Mouse (Mus musculus): ENCODE data around the gene 1700001L19Rik.
"Not testable (repeated sequence)": the region's sequence is repeated elsewhere in the genome, so short reads cannot be mapped to it uniquely, and the experiment has no call there.

Gene 1700001L19Rik

GRCm38 (mm10) chr13:68597199-68597598 lies at the start of gene 1700001L19Rik:
Gene 1700001L19Rik (plus strand): TSS chr13:68597421.
- peak; percentile 65 to 70 for DNase-seq (ENCODE audit: low spot score in 2 of 2)

DNA sequence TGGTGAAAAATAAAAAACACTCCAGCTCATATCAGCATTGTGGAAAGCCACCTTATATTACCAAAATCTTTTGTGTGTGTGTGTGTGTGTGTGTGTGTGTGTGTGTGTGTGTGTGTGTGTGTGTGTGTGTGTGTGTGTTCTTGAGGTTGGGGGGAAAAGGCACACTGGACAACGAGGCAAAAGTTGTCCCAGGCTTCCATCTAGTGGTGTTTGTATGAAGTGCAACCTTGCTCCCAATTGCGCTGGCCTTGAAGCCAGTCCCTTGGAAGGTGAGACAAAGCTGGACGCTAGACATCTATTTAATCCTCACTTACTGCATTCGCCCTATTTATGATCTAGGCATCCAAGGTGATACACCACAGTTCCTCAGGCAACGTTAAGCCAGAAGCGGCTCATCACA lies 43.8 kb upstream of the 1700001L19Rik start:
- DNase-seq (ENCODE audit: low spot score in 2 of 2) = not testable (repeated sequence)

DNA sequence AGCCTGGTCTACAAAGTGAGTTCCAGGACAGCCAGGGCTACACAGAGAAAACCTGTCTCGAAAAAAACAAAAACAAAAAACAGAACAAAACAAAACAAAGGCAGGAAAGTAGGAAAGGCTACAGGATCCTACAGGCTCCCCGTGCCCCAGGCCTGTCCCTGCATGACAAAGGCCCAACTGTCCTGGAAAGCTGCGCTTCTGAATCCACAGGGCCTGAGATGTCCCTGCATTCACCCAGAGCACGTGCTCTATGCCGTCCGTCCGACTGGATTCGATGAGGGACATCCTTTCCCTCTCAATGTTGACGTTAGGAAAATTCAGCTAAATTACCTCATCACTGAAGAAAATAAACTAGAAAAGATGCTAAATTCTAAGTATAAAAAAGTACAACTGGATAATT lies 29.1 kb upstream of the 1700001L19Rik start:
- peak in 1 of 2 experiments; percentile 16 for DNase-seq (ENCODE audit: low spot score in 2 of 2)

GRCm38 (mm10) chr13:68568548-68568947 lies 28.7 kb upstream of the 1700001L19Rik start:
- peak in 1 of 2 experiments; percentile 25 for DNase-seq (ENCODE audit: low spot score in 2 of 2)

GRCm38 (mm10) chr13:68569589-68570336 lies 27.5 kb upstream of the 1700001L19Rik start:
- peak; percentile 79 to 81 for DNase-seq (ENCODE audit: low spot score in 2 of 2)

DNA sequence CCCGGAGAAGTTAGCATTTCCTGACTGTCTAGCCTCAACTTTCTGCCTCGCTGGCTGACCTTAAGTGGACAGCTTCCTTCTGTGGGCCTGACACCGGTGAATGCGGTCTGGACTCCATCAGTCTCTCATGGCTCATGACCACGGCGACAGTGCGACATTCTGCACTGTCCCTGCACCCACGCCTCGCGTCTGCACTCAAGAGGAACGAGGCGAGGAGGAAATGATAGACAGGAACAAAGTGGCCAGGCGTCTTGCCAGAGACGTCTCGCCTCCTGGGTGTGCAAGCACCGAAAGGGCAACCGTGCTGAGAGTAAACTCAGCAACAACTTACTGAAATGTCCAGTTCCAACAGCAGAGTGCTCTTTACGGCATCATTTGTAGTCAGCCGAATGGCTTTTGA lies 25.0 kb upstream of the 1700001L19Rik start:
- peak; percentile 21 to 32 for DNase-seq (ENCODE audit: low spot score in 2 of 2)

- DNase-seq (ENCODE audit: low spot score in 2 of 2) = peak in 1 of 2 experiments; percentile 31
Measured at GRCm38 (mm10) chr13:68572966-68573913, 24.0 kb upstream of the 1700001L19Rik start.

DNA sequence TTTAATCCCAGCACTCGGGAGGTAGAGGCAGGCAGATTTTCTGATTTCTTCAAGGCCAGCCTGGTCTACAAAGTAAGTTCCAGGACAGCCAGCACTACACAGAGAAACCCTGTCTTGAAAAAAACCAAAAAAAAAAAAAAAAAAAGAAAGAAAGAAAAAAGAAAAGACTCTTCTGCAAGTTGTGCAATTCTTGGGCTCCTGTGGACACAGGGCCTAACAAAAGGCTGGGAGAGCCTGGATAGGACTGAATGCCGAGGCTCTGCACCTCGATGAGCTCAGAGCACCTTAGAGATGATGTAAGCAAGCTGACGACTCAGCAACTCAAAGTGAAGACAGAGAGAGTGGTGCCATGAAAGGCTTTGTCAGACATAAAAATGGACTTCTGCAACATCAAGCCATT lies 22.8 kb upstream of the 1700001L19Rik start:
- peak in 1 of 2 experiments; percentile 12 for DNase-seq (ENCODE audit: low spot score in 2 of 2)

- DNase-seq (ENCODE audit: low spot score in 2 of 2) = peak; percentile 62 to 77
Measured at GRCm38 (mm10) chr13:68577945-68578344, 19.3 kb upstream of the 1700001L19Rik start.

GRCm38 (mm10) chr13:68581086-68581740 lies 16.0 kb upstream of the 1700001L19Rik start:
- DNase-seq (ENCODE audit: low spot score in 2 of 2) = no peak

DNA sequence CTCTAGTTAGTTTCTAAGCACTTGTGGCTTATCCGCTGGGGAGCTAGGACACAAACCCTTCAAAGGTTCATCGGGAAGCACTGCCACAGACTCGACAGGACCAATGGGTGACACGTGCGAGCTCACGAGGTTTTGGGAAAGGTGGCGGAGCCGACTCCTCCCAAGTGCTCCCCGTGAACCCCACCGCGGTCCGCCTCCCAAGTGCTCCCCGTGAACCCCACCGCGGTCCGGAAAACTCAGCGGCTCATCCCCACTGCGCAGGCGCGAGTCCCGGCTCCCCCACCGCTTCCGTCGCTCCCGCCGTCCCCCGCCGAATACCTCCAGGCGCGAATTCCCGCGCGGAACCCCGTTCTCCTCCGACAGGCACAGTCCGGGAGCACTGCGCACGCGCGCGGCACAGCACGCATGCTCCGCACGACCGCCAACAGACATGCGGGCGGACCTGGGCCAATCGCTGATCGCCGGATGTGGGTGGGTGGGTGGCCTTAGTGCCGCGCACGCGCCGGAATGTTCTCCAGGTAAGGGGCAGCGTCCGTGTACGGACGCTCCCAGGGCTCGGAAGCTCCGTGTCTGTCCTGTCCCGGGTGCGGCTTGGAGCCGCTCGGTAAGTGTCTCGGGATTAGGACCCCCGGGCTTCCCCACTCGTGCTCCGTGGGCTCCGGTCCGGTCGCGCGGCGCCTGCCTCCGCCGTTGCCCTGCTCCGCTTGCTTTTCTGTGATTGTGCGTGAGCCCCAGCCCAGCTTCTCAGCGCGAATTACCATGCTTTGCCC lies 15.3 kb upstream of the 1700001L19Rik start, which contains the start of the genes Mtrr and Fastkd3:
Mtrr (minus strand) TSS at position 403 of the 770 bp plus-strand sequence.
Fastkd3 (plus strand) TSS at position 488 of the 770 bp plus-strand sequence.
- DNase-seq (ENCODE audit: low spot score in 2 of 2) = peak; percentile 99

DNA sequence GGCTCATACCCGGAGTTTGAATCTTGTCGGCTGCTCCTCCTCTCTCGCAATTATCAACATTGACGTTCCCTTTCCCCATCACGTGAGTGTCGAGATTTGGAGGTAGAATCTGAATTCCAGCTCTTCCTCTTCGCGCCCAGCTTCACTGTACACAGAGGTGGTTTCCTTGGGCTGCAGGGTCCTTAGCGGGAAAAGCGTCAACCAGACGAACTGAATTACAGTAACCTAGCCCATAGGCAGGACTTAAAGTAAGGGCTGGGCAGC lies 14.8 kb upstream of the 1700001L19Rik start:
- no peak for DNase-seq (ENCODE audit: low spot score in 2 of 2)

DNA sequence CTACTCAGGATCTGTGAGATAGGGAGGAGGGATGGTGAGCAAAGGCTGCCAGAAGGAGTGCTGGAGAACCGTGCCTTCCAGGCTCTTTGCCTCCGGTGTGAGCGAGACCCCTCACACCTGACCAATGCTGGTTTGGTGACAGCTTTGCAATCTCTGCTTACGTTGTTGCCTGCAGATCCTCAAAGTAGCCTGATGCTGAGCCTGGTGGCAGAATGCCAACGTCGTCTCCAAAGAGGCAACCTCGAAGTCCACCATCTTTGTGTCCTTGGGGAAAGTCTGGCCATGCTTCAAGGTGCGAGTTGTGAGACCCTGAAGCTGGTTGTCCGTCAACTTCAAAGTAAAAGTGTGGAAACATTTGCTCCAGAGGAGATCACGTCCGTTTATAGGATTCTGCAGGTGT lies 13.3 kb upstream of the 1700001L19Rik start:
- DNase-seq (ENCODE audit: low spot score in 2 of 2) = peak in 1 of 2 experiments; percentile 54

GRCm38 (mm10) chr13:68585441-68585840 lies 11.8 kb upstream of the 1700001L19Rik start:
- DNase-seq (ENCODE audit: low spot score in 2 of 2) = no peak

DNA sequence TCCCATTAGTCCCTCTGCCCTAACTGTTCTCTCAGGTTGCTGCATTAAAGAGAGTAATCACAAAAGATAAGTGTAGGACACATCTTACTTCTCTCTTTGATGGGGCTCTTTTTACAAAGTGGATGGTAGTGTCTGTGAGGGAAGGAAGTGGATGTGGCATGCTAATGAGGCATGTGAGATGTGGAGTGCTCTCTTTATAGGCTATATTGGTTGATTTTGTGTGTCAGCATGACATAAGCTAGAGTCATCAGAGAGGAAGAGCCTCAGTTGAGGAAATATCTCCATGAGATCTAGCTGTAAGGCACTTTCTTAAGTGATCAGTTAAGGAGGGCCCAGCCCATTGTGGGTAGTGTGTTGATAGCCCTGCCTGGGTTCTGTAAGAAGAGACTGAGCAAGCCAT lies 8.9 kb upstream of the 1700001L19Rik start:
- DNase-seq (ENCODE audit: low spot score in 2 of 2) = no peak

DNA sequence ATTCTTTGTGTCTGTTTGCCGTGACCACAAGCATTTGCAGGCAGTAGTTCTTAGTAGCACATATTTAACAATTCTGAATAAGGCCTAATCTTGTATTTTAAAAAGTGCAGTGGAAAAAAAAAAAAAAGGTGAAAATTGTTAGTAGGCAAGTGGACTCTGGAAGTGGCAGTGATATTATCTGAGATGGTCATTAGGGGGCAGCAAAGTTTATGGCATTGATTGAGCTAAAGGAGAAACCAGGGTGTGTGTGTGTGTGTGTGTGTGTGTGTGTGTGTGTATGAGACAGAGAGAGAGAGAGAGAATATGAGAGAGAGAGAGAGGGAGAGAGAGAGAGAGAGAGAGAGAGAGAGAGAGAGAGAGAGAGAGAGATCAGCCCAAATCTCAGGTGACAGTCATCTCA lies 3.4 kb upstream of the 1700001L19Rik start:
- DNase-seq (ENCODE audit: low spot score in 2 of 2) = peak; percentile 53 to 57

GRCm38 (mm10) chr13:68597667-68598066 lies 446 bp downstream of the 1700001L19Rik start:
- peak; percentile 42 to 50 for DNase-seq (ENCODE audit: low spot score in 2 of 2)

- DNase-seq (ENCODE audit: low spot score in 2 of 2) = no peak
Measured at GRCm38 (mm10) chr13:68598953-68599352, 1.7 kb downstream of the 1700001L19Rik start.

DNA sequence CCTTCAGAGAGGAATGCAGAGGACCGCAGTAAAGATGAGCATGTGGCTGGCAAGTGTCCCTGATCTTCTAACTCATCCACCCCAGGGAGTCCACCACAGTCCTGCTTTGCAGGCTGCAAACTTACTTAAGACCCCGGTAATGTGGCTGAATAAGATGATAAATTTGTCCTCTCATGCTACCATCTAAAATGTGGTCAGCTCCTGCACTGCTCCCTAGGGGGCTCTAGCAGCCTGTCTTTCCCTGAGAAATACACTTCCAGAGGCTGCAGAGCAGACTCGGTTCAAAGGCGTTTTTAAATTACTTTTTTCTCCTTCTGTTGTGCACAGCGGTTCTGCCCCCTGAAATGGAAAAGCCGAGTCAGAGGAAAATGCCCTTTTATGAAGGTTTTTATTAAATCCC lies 4.0 kb downstream of the 1700001L19Rik start:
- peak; percentile 70 to 73 for DNase-seq (ENCODE audit: low spot score in 2 of 2)

- DNase-seq (ENCODE audit: low spot score in 2 of 2) = no peak
Measured at GRCm38 (mm10) chr13:68603085-68603484, 5.9 kb downstream of the 1700001L19Rik start.

DNA sequence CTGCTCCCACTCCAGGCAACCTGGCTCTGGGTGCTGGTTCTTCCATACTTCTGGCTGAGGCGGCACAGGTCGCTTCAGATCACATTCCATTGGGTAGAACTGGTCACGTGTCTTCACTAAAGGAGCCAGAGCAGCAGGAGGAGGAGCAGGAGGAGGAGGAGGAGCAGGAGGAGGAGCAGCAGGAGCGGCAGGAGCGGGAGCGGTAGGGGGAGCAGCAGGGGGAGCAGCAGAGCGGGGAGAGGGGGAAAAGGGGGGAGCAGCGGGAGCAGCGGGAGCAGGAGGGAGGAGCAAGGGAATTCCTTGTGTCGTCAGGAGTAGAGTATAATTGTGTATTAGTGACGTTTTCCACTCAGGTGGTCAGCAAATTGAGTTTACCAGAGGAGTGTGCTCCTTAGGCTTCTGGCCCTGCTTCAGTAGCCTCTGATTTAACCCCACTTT lies 8.5 kb downstream of the 1700001L19Rik start:
- DNase-seq (ENCODE audit: low spot score in 2 of 2) = peak; percentile 57 to 71
